Mouse (Mus musculus) CH12.LX (cell line): ENCODE measurements around the gene Hist1h3e.

Experiments
- BHLHE40 ChIP-seq: IDR thresholded peaks from 2 replicates; pipeline ENCODE4 v1.6.1; 2011; ENCODE audit warnings: mild to moderate bottlenecking, low read depth, low read length, improper control_type of control experiment
- CTCF ChIP-seq, 2 experiments: IDR thresholded peaks in 1 of 2; conservative IDR thresholded peaks in 1 of 2; 2 replicates each; pipeline ENCODE4 v1.5.1; 2011 to 2012; ENCODE audit warnings: low read depth in 2 of 2, low read length in 2 of 2, improper control_type of control experiment in 1 of 2, inconsistent platforms in 1 of 2, mild to moderate bottlenecking in 1 of 2, moderate library complexity in 1 of 2
- E2F4 ChIP-seq: IDR thresholded peaks from 2 replicates; pipeline ENCODE4 v1.6.1; 2011; ENCODE audit warnings: low read depth, low read length, improper control_type of control experiment; ENCODE audit not compliant: insufficient replicate concordance
- EP300 ChIP-seq: IDR thresholded peaks from 2 replicates; pipeline ENCODE4 v1.6.1; 2011; ENCODE audit warnings: low read length, improper control_type of control experiment
- HCFC1 ChIP-seq: IDR thresholded peaks from 2 replicates; pipeline ENCODE4 v1.6.1; 2012; ENCODE audit warnings: low read depth, mild to moderate bottlenecking, inconsistent platforms, low read length, improper control_type of control experiment
- IRF4 ChIP-seq: IDR thresholded peaks from 2 replicates; pipeline ENCODE4 v1.6.1; 2014; ENCODE audit warnings: low read depth, mild to moderate bottlenecking, inconsistent platforms, low read length, improper control_type of control experiment
- MAX ChIP-seq: IDR thresholded peaks from 2 replicates; pipeline ENCODE4 v1.6.1; 2011; ENCODE audit warnings: low read length, improper control_type of control experiment
- POLR2A ChIP-seq: IDR thresholded peaks from 2 replicates; pipeline ENCODE4 v1.6.1; 2011; ENCODE audit warnings: low read depth, mild to moderate bottlenecking, improper control_type of control experiment, low read length
- RCOR1 ChIP-seq: conservative IDR thresholded peaks from 2 replicates; pipeline ENCODE4 v1.6.1; 2012; ENCODE audit warnings: low read depth, mild to moderate bottlenecking, inconsistent platforms, low read length, improper control_type of control experiment
- SMC3 ChIP-seq: IDR thresholded peaks from 2 replicates; pipeline ENCODE4 v1.6.1; 2011; ENCODE audit warnings: low read depth, low read length, improper control_type of control experiment
- USF1 ChIP-seq: IDR thresholded peaks from 2 replicates; pipeline ENCODE4 v1.6.1; 2014; ENCODE audit warnings: low read depth, mild to moderate bottlenecking, inconsistent platforms, low read length, improper control_type of control experiment
- ZNF384 ChIP-seq: IDR thresholded peaks from 2 replicates; pipeline ENCODE4 v1.6.1; 2012; ENCODE audit warnings: low read depth, low read length, improper control_type of control experiment, inconsistent platforms

DNA sequence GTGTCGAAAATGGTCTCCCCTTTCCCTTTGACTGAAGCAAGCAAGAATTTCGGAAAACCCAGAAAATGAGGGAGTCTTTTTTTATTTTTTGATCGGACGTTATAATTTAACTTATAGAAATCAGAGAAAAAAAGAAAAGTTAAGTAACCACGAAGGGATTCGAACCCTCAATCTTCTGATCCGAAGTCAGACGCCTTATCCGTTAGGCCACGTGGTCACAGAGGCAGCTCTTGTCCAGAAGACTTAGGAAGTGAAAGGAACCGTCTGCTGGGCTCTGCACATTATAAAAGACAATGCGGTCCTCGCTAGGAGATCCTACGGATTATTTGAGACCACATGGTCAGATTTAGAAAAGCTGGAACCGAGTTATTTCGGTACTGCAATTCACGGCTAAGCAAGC lies 35.9 kb downstream of the Hist1h3e start:
- TF ChIP-seq CTCF (conservative IDR thresholded peaks at IDR 0.05 in 1 of 2, IDR thresholded peaks at IDR 0.05 in 1 of 2; ENCODE audit: low read depth in 2 of 2, low read length in 2 of 2): no peak
- TF ChIP-seq HCFC1: no peak
- no peak for TF ChIP-seq ZNF384
- TF ChIP-seq EP300: no peak
- no peak for TF ChIP-seq POLR2A
- peak; percentile 80 for TF ChIP-seq USF1
- TF ChIP-seq MAX: peak; percentile 96
- peak; percentile 79; the same call in 1 of the 2 replicates for TF ChIP-seq E2F4
- TF ChIP-seq SMC3: no peak
- no peak for TF ChIP-seq RCOR1
- no peak for TF ChIP-seq IRF4
- no peak for TF ChIP-seq BHLHE40
